Mouse (Mus musculus) ovary, postnatal 14 days (tissue): Measurements from ENCODE around the gene 4930562C15Rik.
A peak's percentile ranks its signal among the peaks of the same experiment; 100 is the strongest.

Experiments
- DNase-seq: peaks from one replicate; pipeline ENCODE4 v3.0.0; 2022; ENCODE audit warnings: low spot score

Gene 4930562C15Rik

GRCm38 (mm10) chr16:4862863-4863483 is 27.8 kb downstream of the 4930562C15Rik start:
- peak; percentile 68 for DNase-seq

GRCm38 (mm10) chr16:4863742-4864141 is 28.5 kb downstream of the 4930562C15Rik start:
- DNase-seq, result no peak

- DNase-seq, result no peak
These were observed 31.0 kb downstream of the 4930562C15Rik start for GRCm38 (mm10) chr16:4866101-4866695.

GRCm38 (mm10) chr16:4870490-4870889 is 35.3 kb downstream of the 4930562C15Rik start:
- no peak for DNase-seq

GRCm38 (mm10) chr16:4871926-4872325 is 36.7 kb downstream of the 4930562C15Rik start:
- DNase-seq, result no peak

- DNase-seq, result no peak
These were observed 40.2 kb downstream of the 4930562C15Rik start for GRCm38 (mm10) chr16:4875198-4876032.

- peak; percentile 76 for DNase-seq
These were observed 40.9 kb downstream of the 4930562C15Rik start for GRCm38 (mm10) chr16:4876033-4876680.

- DNase-seq, result no peak
These were observed 42.0 kb downstream of the 4930562C15Rik start for GRCm38 (mm10) chr16:4877195-4877594.

GRCm38 (mm10) chr16:4877701-4878100 is 42.5 kb downstream of the 4930562C15Rik start:
- DNase-seq, result no peak

GRCm38 (mm10) chr16:4878192-4878885 is 43.1 kb downstream of the 4930562C15Rik start:
- DNase-seq, result no peak

GRCm38 (mm10) chr16:4879101-4879707 is 44.0 kb downstream of the 4930562C15Rik start:
- no peak for DNase-seq

GRCm38 (mm10) chr16:4879708-4880124 is 44.5 kb downstream of the 4930562C15Rik start:
- DNase-seq, result peak; percentile 76

- DNase-seq, result peak; percentile 94
These were observed 45.1 kb downstream of the 4930562C15Rik start, which contains the start of gene Ubald1 for GRCm38 (mm10) chr16:4880136-4880825. Gene Ubald1 (minus strand): TSS chr16:4880315.

- DNase-seq, result no peak
These were observed 46.5 kb downstream of the 4930562C15Rik start for GRCm38 (mm10) chr16:4881400-4882351.

- DNase-seq, result no peak
These were observed 49.7 kb downstream of the 4930562C15Rik start for GRCm38 (mm10) chr16:4884930-4885329.

- peak; percentile 72 for DNase-seq
These were observed 50.8 kb downstream of the 4930562C15Rik start, which contains the start of gene Mgrn1 for GRCm38 (mm10) chr16:4885760-4886689. Gene Mgrn1 (plus strand): TSS chr16:4886249.

- no peak for DNase-seq
These were observed 51.4 kb downstream of the 4930562C15Rik start for GRCm38 (mm10) chr16:4886690-4887020.

GRCm38 (mm10) chr16:4890201-4890709 is 55.0 kb downstream of the 4930562C15Rik start:
- DNase-seq, result no peak
